Mouse (Mus musculus): ENCODE data around the gene Vmn2r39.
"Not testable (repeated sequence)": the region's sequence is repeated elsewhere in the genome, so short reads cannot be mapped to it uniquely, and the experiment has no call there.

Gene Vmn2r39

GRCm38 (mm10) chr7:9030698-9031097 lies at the start of gene Vmn2r39:
TSS of gene Vmn2r39 (minus strand) at chr7:9030798.
- not testable (repeated sequence) for DNase-seq (ENCODE audit: low spot score)

- DNase-seq (ENCODE audit: low spot score) = not testable (repeated sequence)
These were observed 34.8 kb upstream of the Vmn2r39 start for GRCm38 (mm10) chr7:9065353-9065752.

Data from left cerebral cortex, adult 11 months (tissue).